Mouse (Mus musculus): ENCODE measurements at regions not wholly inside any gene's neighbourhood (a gene's known extent, or its start where the extent isn't known, plus 50 kb on each side); places are given as distances from the start of the nearest gene placed in this dataset.

- ATAC-seq (ENCODE audit: low FRiP score, low read depth), result peak; percentile 61; the same call in 1 of the 2 replicates
- Histone ChIP-seq H3K4me1 (replicated peaks) (peaks cover 14% of the 10 kb centered on the region), H3K4me2 (no peak overlapping the region), H3K9me3 (no peaks in the 10 kb centered on the region), H3K4me3 (no peak overlapping the region), H3K9ac (no peak overlapping the region), H3K27ac (replicated peaks) (no peak overlapping the region), H3K27me3 (no peaks in the 10 kb centered on the region), H3K36me3 (no peaks in the 10 kb centered on the region)
- WGBS, result 50% methylated on average over 8 of the region's 8 CpGs
Observed at GRCm38 (mm10) chr4:100616161-100616915, 137.7 kb downstream of the Ube2u start.

- Histone ChIP-seq H3K4me1 (replicated peaks) (peaks cover 14% of the 10 kb centered on the region), H3K4me3 (no peak overlapping the region), H3K36me3 (no peaks in the 10 kb centered on the region), H3K9ac (no peak overlapping the region), H3K4me2 (no peak overlapping the region), H3K27me3 (no peaks in the 10 kb centered on the region), H3K27ac (replicated peaks) (peak overlapping the region; percentile 11; the same call in 1 of the 2 replicates), H3K9me3 (no peaks in the 10 kb centered on the region)
- peak; percentile 42; the same call in 1 of the 2 replicates for ATAC-seq (ENCODE audit: low FRiP score, low read depth)
- 50% methylated on average over 11 of the region's 11 CpGs for WGBS
Observed at GRCm38 (mm10) chr4:100616916-100617488, 138.4 kb downstream of the Ube2u start.

- no peak overlapping the region for H3K9ac ChIP-seq
- H3K9me3 ChIP-seq, result no peaks in the 10 kb centered on the region
- no peak for ATAC-seq (ENCODE audit: low FRiP score, low read depth)
- H3K36me3 ChIP-seq, result no peaks in the 10 kb centered on the region
- H3K4me2 ChIP-seq, result no peak overlapping the region
- WGBS, result 100% methylated on average over 3 of the region's 5 CpGs
- no peaks in the 10 kb centered on the region for H3K27me3 ChIP-seq
- H3K27ac ChIP-seq (replicated peaks), result no peak overlapping the region
- H3K4me3 ChIP-seq, result no peak overlapping the region
- H3K4me1 ChIP-seq (replicated peaks), result no peaks in the 10 kb centered on the region
Observed at GRCm38 (mm10) chr4:100624656-100625055, 146.0 kb downstream of the Ube2u start.

GRCm38 (mm10) chr4:100626551-100626950 is 147.9 kb downstream of the Ube2u start:
- no peak overlapping the region for H3K27ac ChIP-seq (replicated peaks)
- no peak for ATAC-seq (ENCODE audit: low FRiP score, low read depth)
- WGBS, result 88% methylated on average over 4 of the region's 4 CpGs
- no peaks in the 10 kb centered on the region for H3K36me3 ChIP-seq
- H3K4me1 ChIP-seq (replicated peaks), result no peaks in the 10 kb centered on the region
- no peak overlapping the region for H3K9ac ChIP-seq
- H3K4me2 ChIP-seq, result no peak overlapping the region
- H3K9me3 ChIP-seq, result no peaks in the 10 kb centered on the region
- H3K27me3 ChIP-seq, result no peaks in the 10 kb centered on the region
- no peak overlapping the region for H3K4me3 ChIP-seq

- H3K4me1 ChIP-seq (replicated peaks), result no peaks in the 10 kb centered on the region
- H3K27me3 ChIP-seq, result no peaks in the 10 kb centered on the region
- H3K4me3 ChIP-seq, result no peak overlapping the region
- no peak overlapping the region for H3K9ac ChIP-seq
- 59% methylated on average over 2 of the region's 2 CpGs for WGBS
- no peak for ATAC-seq (ENCODE audit: low FRiP score, low read depth)
- no peaks in the 10 kb centered on the region for H3K36me3 ChIP-seq
- H3K9me3 ChIP-seq, result no peaks in the 10 kb centered on the region
- no peak overlapping the region for H3K4me2 ChIP-seq
- H3K27ac ChIP-seq (replicated peaks), result no peak overlapping the region
Observed at GRCm38 (mm10) chr4:100634388-100634787, 142.1 kb upstream of the Cachd1 start.

- Histone ChIP-seq H3K4me2 (no peak overlapping the region), H3K4me1 (replicated peaks) (no peaks in the 10 kb centered on the region), H3K36me3 (no peaks in the 10 kb centered on the region), H3K27ac (replicated peaks) (no peak overlapping the region), H3K4me3 (no peak overlapping the region), H3K9me3 (no peaks in the 10 kb centered on the region), H3K27me3 (no peaks in the 10 kb centered on the region), H3K9ac (no peak overlapping the region)
- WGBS, result 80% methylated on average over 2 of the region's 2 CpGs
- no peak for ATAC-seq (ENCODE audit: low FRiP score, low read depth)
Observed at GRCm38 (mm10) chr4:100637597-100637996, 138.9 kb upstream of the Cachd1 start.

GRCm38 (mm10) chr4:100661154-100661553 is 115.3 kb upstream of the Cachd1 start:
- no peak overlapping the region for H3K27ac ChIP-seq (replicated peaks)
- 81% methylated on average over 1 of the region's 1 CpGs for WGBS
- no peak overlapping the region for H3K4me2 ChIP-seq
- no peaks in the 10 kb centered on the region for H3K9me3 ChIP-seq
- ATAC-seq (ENCODE audit: low FRiP score, low read depth), result no peak
- H3K36me3 ChIP-seq, result no peaks in the 10 kb centered on the region
- H3K4me3 ChIP-seq, result no peak overlapping the region
- H3K9ac ChIP-seq, result no peak overlapping the region
- peaks cover 6% of the 10 kb centered on the region for H3K4me1 ChIP-seq (replicated peaks)
- H3K27me3 ChIP-seq, result no peaks in the 10 kb centered on the region

- H3K9me3 ChIP-seq, result no peaks in the 10 kb centered on the region
- H3K4me2 ChIP-seq, result no peak overlapping the region
- peaks cover 6% of the 10 kb centered on the region for H3K4me1 ChIP-seq (replicated peaks)
- H3K9ac ChIP-seq, result no peak overlapping the region
- no peaks in the 10 kb centered on the region for H3K36me3 ChIP-seq
- ATAC-seq (ENCODE audit: low FRiP score, low read depth), result peak; percentile 81
- no peak overlapping the region for H3K4me3 ChIP-seq
- WGBS, result 12% methylated on average over 5 of the region's 5 CpGs
- no peaks in the 10 kb centered on the region for H3K27me3 ChIP-seq
- H3K27ac ChIP-seq (replicated peaks), result peak overlapping the region; percentile 21; the same call in 1 of the 2 replicates
Observed at GRCm38 (mm10) chr4:100664619-100665264, 111.7 kb upstream of the Cachd1 start.

- 70% methylated on average over 5 of the region's 5 CpGs for WGBS
- H3K9me3 ChIP-seq, result no peaks in the 10 kb centered on the region
- H3K4me3 ChIP-seq, result no peak overlapping the region
- H3K9ac ChIP-seq, result no peak overlapping the region
- H3K4me1 ChIP-seq (replicated peaks), result no peaks in the 10 kb centered on the region
- peak; percentile 42; the same call in 1 of the 2 replicates for ATAC-seq (ENCODE audit: low FRiP score, low read depth)
- no peak overlapping the region for H3K27ac ChIP-seq (replicated peaks)
- H3K36me3 ChIP-seq, result no peaks in the 10 kb centered on the region
- no peak overlapping the region for H3K4me2 ChIP-seq
- H3K27me3 ChIP-seq, result no peaks in the 10 kb centered on the region
Observed at GRCm38 (mm10) chr4:100670553-100670952, 105.9 kb upstream of the Cachd1 start.

GRCm38 (mm10) chr4:100674916-100675315 is 101.6 kb upstream of the Cachd1 start:
- no peak for ATAC-seq (ENCODE audit: low FRiP score, low read depth)
- H3K27ac ChIP-seq (replicated peaks), result no peak overlapping the region
- H3K4me2 ChIP-seq, result no peak overlapping the region
- no peak overlapping the region for H3K9ac ChIP-seq
- no peaks in the 10 kb centered on the region for H3K36me3 ChIP-seq
- no peak overlapping the region for H3K4me3 ChIP-seq
- H3K4me1 ChIP-seq (replicated peaks), result no peaks in the 10 kb centered on the region
- no peaks in the 10 kb centered on the region for H3K9me3 ChIP-seq
- H3K27me3 ChIP-seq, result no peaks in the 10 kb centered on the region
- 84% methylated on average over 4 of the region's 4 CpGs for WGBS

- Histone ChIP-seq H3K4me1 (replicated peaks) (no peaks in the 10 kb centered on the region), H3K4me3 (no peak overlapping the region), H3K36me3 (no peaks in the 10 kb centered on the region), H3K27me3 (no peaks in the 10 kb centered on the region), H3K4me2 (no peak overlapping the region), H3K9ac (no peak overlapping the region), H3K27ac (replicated peaks) (no peak overlapping the region), H3K9me3 (no peaks in the 10 kb centered on the region)
- no peak for ATAC-seq (ENCODE audit: low FRiP score, low read depth)
- 22% methylated on average over 7 of the region's 7 CpGs for WGBS
Observed at GRCm38 (mm10) chr4:100683757-100684156, 92.7 kb upstream of the Cachd1 start.

- Histone ChIP-seq H3K27ac (replicated peaks) (no peak overlapping the region), H3K27me3 (no peaks in the 10 kb centered on the region), H3K36me3 (no peaks in the 10 kb centered on the region), H3K4me2 (no peak overlapping the region), H3K9me3 (no peaks in the 10 kb centered on the region), H3K4me3 (no peak overlapping the region), H3K9ac (no peak overlapping the region), H3K4me1 (replicated peaks) (0 out of 2 replicates have a peak, but pooled peaks cover 3% of the 10 kb centered on the region)
- ATAC-seq (ENCODE audit: low FRiP score, low read depth), result no peak
- 81% methylated on average over 5 of the region's 5 CpGs for WGBS
Observed at GRCm38 (mm10) chr4:100700002-100700401, 76.5 kb upstream of the Cachd1 start.
